Mouse (Mus musculus) large intestine, adult 2 months (tissue): Measurements from ENCODE around the gene Fgd2. TPM values are rescaled to one million over a fixed set of nuclear protein-coding genes. Genes with fewer than 3 reads are reported as not detected.
A peak's percentile ranks its signal among the peaks of the same experiment; 100 is the strongest.
"Not testable (repeated sequence)": the region's sequence is repeated elsewhere in the genome, so short reads cannot be mapped to it uniquely, and the experiment has no call there.

Source experiments
- DNase-seq: peaks from one replicate; pipeline ENCODE4 v3.0.0-alpha.2; 2012; ENCODE audit warnings: low read depth, low spot score
- WGBS: fragments of 180-500 bp; shearing (Covaris S2); methylation state at CpG from one replicate; pipeline ENCODE4 v1.1.7; 2018; 5-methylcytosine and 5-hydroxymethylcytosine counted together
- polyA plus RNA-seq: library from polyadenylated mRNA; depleted of rRNA; stranded (reverse); fragments of >200 nt; gene quantifications from 2 replicates; pipeline ENCODE4 v1.2.3, GENCODE M21; 2012; rRNA removed

The Fgd2 gene
- 16.6 and 25.9 TPM in 2 replicates for polyA plus RNA-seq

DNA sequence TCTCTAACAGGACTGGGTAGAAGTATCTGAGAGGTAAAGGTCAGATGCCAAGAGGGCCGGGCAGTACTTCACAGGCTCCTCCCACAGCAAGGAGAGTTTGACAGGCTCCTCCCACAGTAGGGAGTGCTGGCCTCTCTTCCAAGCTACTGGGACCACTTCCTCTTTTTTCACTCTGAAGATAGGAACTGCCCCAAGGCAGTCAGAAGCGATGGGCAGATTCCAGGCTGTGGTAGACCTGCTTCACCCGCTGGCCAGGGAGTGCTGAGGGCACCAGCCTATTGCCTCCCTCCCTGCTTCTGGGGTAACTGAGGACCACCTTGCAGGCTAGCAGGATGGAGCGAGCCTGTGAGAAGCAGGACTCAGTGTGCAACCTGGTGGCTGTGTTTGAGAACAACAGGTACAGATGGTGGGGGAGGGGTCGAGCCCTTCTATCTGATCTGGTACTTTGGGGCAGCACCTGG is at the start of gene Fgd2:
Gene Fgd2, plus strand, starts transcription at position 154 of the 461 bp plus-strand sequence.
- WGBS, result 34% methylated on average over 5 of the region's 5 CpGs

DNA sequence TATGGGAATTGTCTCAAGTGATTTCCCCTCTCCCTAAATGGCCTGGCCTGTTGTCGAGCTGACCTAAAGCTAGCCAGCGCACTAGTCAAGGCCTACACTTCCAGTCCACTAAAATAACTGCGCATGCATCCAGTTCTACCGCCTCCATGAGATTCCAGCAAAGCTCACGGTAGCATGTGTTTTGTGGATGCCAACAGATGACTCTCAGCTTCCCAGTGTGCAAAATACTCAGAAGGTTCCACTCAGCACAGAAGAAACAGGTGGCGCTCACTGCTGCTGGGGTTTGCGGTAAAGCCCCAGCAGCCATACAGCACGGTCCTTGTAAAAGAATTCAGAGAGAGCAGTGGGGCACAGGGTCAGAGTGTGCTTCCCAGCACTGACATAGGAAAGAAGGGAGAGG is 49.1 kb upstream of the Fgd2 start:
- no peak for DNase-seq
- 91% methylated on average over 8 of the region's 8 CpGs for WGBS

More for the DNA sequence above, at the start of gene Fgd2:
- DNase-seq, result no peak

DNA sequence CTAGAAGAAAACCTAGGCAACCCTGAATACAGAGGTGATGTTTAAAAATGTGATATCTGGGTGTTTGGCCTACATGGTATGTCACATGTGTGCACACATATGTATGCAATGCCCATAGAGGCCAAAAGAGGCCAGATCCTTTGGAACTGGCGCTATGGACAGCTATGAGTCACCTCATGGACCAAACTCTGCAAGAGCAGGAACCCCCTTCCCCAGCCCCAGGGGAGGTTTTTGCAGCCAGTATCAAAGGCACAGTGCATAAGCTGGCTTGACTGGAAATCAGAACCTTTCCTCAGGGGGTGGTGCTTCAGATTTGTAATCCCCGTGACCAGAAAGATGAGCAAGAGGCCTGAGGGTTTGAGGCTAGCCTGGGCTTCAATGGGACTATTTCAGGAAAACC is 48.6 kb upstream of the Fgd2 start:
- 96% methylated on average over 2 of the region's 2 CpGs for WGBS
- no peak for DNase-seq

DNA sequence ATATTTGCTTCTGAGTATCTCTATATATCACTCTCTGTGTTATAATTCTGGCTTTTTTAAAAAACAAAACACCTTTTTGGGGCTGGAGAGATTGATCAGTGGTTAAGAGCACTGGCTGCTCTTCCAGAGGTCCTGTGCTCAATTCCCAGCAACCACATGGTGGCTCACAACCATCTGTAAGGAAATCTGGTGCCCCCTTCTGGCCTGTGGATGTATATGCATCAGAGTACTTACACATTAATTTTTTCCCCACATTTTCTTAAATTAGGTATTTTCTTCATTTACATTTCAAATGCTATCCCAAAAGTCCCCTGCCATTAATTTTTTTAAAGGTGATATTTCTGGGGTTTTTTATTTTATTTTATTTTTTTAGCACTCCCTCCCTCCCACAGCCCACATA is 47.4 kb upstream of the Fgd2 start:
- DNase-seq, result no peak

DNA sequence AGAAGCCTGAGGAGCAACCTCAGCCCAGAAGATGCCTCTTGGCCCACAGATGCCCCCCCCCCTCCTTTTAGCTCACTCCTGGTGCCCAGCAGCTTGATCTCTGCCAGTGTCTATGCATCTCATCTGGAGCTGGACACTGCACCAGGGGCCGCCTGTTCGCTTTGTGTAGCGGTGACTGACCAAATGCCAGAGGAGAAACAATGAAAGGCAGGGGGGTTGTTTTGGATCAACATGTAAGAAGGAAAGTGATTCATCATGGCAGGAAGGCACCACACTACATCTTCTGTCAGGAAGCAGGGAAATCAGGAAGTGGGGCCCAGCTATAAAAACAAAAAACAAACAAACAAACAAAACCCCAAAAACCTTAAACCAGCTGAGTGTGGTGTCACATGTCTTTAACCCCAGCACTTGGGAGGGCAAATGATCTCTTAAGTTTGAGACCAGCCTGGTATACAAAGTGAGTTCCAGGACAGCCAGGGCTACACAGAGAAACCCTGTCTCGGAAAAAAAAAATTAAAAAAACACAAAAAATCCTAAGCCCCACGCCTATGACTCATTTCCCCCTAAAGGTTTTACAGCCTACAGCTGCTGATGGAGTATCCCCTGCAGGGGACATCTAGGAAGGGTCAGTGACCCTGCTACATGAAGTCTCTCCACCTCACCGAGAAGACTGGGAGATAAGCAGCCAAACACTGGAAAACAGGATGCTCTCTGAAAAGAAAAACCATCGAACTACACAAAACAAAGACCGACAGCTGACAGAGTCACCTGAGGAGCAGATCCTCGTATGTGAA is 44.8 kb upstream of the Fgd2 start:
- WGBS, result 63% methylated on average over 9 of the region's 9 CpGs
- DNase-seq, result no peak

DNA sequence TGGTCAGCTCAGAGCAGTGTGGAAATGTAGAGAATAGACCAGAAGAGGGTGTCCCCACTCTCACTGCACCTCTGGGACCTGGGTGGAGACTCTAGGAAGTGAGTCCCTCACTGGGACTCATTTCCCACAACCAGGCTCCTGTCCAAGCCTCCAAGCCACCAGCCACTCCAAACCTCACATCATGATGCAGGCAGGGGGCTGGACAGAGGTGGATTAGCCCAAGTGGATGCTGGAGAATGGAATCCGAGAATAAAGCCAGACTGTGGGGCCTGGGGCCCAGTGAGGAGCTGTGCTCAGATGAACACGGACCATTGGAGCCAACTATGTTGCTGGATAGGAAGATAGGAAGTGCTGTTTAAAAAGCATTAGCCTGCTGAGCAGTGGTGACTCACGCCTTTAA is 43.8 kb upstream of the Fgd2 start:
- WGBS, result 84% methylated on average over 3 of the region's 3 CpGs
- no peak for DNase-seq

DNA sequence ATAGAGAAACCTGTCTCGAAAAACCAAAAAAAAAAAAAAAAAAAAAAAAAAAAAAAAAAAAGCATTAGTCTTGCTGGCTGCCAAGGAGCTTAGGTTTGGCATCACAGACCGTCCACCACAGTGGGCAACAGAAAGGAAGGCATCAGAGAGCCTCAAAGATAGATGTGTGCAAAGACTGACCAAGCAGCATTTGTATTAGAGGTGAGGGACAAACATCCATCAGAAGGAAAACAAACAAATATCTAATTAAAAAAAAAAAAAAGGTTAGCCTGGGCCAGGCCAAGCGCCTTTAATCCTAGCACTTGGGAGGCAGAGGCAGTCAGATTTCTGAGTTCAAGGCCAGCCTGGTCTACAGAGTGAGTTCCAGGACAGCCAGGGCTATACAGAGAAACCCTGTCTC is 43.3 kb upstream of the Fgd2 start, which contains the start of gene Pi16:
Gene Pi16, plus strand, starts transcription at position 301 of the 400 bp plus-strand sequence.
- not testable (repeated sequence) for DNase-seq
- WGBS, result 81% methylated on average over 3 of the region's 3 CpGs

DNA sequence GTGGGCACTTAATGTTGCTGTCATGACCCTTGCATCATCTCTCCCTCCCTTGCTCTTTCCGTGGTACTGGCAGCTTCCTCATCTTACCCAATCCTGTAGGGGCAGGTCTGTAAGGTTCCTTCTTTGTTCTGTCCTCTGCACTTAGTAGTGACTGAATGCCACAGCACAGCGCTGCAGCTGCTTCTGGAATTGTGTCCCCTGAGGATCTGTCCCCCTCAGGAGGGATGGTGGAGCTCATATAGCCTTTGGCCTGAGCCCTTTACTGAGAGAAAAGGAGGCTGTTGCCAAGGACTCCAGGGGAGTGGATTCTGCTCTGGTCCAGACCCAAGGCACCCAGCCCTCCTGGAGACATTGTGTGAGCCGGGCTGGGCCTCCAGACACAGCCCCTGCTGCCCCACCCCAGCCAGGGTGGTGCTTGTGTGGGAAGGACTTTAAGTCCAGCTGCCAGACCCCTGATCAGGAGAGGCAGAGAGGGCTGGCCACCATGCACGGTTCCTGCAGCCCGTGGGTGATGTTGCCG is 41.9 kb upstream of the Fgd2 start:
- no peak for DNase-seq

DNA sequence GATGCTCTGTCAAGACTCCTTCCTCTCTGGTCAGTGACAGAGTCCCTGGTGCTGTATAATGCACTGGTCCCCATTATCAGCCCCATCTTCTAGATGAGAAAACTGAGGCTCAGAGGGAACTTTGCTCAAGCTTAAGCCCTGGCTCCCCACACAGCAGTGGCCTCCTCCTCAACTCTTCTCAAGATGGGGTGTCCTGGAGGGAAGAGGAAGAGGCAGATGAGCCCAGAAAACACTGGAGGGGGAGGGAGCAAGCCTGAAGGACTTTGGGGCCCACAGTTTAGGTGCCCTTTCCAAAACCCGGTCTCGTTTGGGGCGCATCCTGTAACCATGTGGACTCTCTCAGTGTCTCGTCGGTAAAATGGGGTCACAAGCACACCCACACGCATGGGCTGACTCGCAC is 41.2 kb upstream of the Fgd2 start:
- WGBS, result 90% methylated on average over 7 of the region's 7 CpGs
- no peak for DNase-seq

More for the DNA sequence above, 41.9 kb upstream of the Fgd2 start:
- WGBS, result 51% methylated on average over 6 of the region's 6 CpGs

DNA sequence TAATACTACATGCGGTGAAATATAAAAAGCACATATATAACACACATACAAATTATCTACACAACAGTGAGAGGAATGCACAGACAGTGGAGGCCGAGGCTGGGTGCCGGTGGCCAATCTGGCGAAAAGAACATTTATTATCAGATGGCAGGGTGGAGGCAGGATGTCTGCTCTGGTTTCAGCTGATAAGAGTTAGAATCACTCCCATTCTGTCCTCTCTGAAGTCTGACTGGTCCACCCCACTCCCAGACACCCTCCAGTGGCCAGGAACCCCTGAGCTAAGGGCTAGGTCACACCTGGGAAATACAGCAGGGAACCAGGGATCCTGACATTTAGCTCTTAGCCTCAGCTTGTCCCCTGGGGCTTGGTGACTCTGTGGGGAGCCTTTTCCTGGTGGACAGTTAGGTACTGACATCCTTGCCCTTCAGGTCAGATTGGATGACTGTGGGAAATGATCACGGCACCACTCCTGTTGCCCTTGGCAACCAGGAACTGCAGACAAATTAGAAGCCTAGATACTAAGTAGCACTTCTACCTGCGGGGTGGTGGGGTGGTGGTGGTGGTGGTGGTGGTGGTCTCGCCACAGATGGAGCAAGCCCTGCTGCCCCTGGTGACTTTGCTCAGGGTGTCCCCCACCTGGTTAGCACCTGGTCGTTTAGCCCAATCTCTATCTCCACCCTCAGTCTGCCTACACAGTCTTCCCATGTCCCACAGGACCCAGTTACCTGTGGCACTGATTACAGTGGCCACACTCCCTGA is 40.7 kb upstream of the Fgd2 start:
- no peak for DNase-seq
- 47% methylated on average over 8 of the region's 8 CpGs for WGBS

DNA sequence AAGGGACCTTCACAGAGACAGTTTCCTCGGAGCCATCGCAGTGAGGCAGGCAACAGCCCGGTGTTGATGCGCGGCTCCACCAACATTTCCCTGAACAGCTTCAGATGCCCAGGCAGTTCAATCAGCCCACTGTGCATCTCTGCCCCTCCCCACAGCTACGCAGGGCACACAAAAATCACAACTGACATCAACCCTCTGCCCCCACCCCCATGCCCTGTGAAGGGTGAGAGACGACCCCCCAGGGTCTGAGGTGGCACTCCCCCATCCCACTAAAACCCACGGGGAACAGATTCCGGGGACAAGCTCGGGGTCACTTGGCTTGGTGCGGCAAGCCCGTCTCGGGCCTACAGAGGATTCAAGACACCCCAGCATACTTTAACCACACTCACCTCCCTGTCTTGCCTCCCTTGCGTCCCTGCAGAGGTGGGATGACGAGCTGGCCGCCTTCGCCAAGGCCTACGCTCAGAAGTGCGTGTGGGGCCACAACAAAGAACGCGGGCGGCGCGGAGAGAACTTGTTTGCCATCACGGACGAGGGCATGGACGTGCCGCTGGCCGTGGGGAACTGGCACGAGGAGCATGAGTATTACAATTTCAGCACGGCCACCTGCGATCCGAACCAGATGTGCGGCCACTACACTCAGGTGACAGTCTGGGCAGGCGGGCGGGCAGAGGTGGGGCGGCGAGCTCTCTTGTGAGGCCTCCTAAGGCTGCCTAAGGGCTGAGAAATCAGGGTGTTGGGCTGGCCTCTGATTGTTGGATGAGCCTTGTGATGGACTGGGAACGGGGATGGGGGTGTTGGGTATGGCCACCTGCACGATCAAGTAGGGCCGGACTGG is 38.7 kb upstream of the Fgd2 start:
- DNase-seq, result no peak
- WGBS, result 46% methylated on average over 41 of the region's 41 CpGs

DNA sequence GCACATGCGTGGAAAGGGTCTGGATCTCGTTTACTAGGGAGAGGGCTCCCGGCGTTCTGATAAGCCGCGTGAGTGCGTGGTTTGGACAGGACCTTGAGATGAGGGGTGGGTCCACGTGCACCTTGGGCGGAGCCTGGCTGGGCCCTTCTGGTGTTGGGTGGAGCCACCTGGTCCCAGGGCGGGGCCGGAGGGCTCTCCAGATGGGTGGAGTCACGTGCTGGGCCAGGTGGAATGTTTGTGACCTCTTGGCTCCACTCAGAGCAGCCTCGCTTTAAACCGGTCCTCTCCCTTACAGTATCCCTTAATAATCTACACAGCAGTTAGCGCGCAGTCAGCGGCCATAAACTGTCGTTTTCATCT is 38.1 kb upstream of the Fgd2 start:
- DNase-seq, result peak; percentile 78
- WGBS, result 25% methylated on average over 18 of the region's 18 CpGs

DNA sequence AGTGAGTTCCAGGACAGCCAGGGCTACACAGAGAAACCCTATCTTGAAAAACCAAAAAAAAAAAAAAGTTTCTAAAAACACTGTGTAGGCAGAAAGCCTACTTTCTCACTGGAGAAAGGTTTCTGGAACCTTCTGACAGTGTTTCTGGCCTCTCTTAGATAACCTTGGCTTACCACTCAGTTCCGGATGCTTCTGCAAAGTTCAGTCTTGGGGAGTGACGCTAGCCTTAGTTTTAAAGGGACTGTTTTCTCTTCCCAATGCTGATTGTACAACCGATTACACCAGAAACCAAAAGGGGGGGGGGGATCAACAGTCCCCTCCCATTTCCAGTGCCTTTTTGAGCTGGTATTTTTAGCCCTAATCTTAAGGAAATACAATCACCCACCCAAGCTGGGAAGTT is 37.1 kb upstream of the Fgd2 start:
- DNase-seq, result no peak
- WGBS, result 93% methylated on average over 3 of the region's 3 CpGs

DNA sequence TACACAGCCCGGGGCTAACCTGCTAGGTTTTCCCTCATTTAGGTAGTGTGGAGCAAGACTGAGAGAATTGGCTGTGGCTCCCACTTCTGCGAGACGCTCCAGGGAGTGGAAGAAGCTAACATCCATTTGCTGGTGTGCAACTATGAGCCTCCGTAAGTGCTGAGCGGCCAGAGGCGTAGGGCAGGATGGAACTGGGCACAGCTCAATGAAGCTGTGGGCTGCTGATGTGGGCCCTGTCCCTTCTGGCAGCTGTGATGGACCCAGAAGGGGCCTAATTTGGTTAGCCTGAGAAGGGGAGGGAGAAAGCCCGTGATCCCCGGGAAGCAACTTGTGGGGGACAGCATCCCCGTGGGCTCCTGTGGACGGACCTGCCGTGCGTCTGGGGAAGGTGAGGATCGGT is 34.9 kb upstream of the Fgd2 start:
- no peak for DNase-seq
- 86% methylated on average over 13 of the region's 13 CpGs for WGBS

DNA sequence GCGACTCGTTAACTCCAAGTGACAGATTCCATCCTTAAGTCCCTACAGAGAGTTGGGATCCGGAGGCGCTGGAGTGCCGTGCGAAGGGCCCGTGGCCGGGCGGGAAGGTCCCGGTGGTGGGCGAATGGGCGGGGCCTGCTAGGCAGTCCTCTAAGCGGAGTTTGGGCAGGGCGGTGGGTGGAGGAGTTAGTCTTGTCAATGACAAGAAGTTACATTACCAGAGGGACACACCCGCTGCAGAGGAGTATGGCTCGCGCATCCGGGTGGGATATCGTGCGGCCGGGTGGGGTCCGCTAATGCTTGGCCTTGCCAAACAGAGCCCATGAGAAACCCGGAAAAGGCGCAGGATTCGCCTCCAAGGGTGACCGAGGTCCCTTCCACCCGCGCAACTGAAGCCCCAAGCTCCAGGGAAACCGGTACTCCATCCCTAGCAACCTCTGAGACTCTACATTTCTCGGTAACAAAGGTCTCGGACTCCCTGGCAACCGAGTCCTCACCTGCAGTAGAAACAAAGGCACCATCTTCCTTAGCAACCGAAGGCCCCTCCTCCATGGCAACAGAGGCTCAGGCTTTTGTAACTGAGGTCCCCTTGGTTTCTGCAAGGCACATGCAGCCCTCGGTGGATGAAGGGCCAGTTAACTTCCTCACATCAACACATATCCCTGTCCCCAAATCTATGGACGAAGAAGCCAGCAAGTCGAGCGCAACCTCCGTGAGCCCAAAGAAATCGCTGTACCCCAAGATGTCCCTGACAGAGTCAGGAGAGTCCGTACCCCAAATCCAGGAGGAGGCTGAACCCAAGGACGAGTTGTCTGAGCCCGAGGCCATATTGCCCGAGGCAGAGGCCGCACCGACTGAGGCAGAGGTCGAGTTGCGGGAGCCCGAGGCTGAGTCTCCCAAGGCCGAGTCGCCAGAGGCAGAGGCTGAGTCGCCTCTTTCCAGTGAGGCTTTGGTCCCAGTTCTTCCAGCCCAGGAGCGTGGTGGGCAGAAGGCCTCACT is 33.9 kb upstream of the Fgd2 start:
- WGBS, result 39% methylated on average over 52 of the region's 52 CpGs
- no peak for DNase-seq

DNA sequence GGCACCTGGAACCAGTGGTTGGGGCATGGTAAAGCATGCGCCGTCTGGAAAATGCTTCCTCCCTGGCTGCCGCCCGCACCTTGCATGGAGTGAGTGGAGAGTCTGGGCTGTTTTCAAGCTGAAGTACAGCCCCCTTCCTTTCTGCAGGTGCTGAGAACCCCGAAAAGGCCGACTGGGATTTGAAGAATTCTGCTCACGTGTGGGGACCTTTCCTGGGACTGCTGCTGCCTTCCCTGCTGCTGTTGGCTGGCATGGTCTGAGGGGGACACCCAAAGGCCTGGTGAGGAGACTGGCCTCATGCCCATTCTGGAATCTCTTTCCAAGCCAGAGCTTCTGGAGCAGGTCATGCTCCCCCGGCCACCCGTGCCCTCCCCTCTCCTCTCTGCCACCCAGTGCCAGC is 33.0 kb upstream of the Fgd2 start:
- no peak for DNase-seq
- WGBS, result 85% methylated on average over 9 of the region's 9 CpGs

DNA sequence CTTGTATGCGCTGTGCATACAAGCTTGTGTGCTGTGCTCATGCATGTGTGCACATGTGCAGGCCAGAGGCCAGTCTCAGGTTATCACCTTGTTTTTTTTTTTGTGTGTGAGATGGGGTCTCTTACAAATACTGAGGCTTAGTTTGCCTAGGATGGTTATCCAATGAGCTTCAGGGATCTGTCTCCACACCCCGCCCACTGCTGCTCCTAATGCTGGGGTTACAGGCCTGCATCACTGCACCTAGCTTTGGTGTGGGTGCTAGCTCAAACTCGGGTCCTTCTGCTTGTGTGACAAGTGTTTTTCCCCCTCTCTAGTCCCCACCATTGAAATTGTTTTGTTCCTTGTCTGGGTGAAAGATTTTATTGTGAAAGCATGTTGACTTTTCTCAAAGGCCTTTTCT is 30.5 kb upstream of the Fgd2 start:
- no peak for DNase-seq
- WGBS, result 72% methylated on average over 3 of the region's 3 CpGs

DNA sequence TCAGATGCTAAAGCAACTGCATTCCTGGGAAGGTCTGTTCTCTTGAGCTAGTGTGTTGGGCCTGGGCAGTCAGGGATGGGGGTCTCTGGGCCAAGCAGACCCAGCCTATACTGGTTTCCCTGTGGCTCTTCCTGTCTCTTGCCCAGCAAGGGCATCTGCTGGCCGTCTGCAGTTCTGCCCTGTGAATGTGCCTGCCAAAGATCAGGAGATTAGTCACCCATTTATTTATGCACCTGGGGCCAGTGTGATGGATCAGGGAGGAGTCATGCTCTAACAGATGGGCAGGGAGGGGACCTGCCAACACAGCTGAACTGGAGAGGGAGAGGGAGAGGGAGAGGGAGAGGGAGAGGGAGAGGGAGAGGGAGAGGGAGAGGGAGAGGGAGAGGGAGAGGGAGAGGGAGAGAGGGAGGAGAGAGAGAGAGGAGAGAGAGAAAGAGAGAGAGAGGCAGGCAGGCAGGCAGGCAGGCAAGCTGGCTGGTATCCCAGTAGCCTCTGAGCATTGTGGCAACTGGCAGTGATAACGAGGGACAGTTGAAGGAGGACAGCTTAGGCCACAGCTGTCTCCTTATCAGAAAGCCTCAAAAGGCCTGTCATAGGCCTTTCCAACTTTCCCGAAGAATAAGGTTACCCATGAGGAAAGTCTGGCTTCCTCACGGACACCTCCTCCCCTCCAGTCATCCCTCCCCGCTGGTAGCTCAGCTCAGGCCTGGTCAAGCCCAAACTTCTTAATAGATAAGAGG is 29.9 kb upstream of the Fgd2 start:
- DNase-seq, result no peak
- WGBS, result 27% methylated on average over 5 of the region's 5 CpGs
